Mouse (Mus musculus): Measurements from ENCODE around the gene Btf3l4. TPM values are rescaled to one million over a fixed set of nuclear protein-coding genes. Genes with fewer than 3 reads are reported as not detected.

The Btf3l4 gene
- polyA plus RNA-seq, 1 experiment from 2014 or later: 199 TPM

DNA sequence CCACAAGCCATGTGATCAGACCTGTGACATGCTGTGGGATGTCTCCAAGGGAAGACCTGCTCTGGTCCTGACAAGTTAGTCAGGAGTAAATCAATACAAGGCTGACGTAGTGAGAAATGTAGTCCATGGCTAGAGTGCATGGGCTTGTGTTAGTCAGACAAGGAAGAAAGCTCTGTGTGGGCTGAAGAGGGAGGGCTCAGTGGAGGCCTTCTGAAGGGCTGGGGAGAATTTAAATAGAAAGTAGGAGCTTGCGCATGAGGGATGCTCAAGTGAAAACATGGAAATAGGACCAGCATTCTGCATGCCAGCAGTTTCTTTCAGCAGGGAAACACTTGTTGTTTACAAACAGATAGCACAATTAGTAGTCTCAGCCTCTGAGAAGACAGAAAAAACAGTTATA, 29.9 kb downstream of the Btf3l4 start:
- 81% methylated on average over 2 of the region's 2 CpGs for WGBS
- H3K9ac ChIP-seq: no peak overlapping the region
- H3K36me3 ChIP-seq: no peaks in the 10 kb centered on the region
- ATAC-seq (ENCODE audit: insufficient number of reproducible peaks, insufficient read depth, low FRiP score, low TSS enrichment, low read depth): no peak
- no peaks in the 10 kb centered on the region for H3K4me1 ChIP-seq
- no peaks in the 10 kb centered on the region for H3K27me3 ChIP-seq
- H3K27ac ChIP-seq: no peak overlapping the region
- no peaks in the 10 kb centered on the region for H3K9me3 ChIP-seq
- H3K4me2 ChIP-seq: no peak overlapping the region
- no peak overlapping the region for H3K4me3 ChIP-seq

DNA sequence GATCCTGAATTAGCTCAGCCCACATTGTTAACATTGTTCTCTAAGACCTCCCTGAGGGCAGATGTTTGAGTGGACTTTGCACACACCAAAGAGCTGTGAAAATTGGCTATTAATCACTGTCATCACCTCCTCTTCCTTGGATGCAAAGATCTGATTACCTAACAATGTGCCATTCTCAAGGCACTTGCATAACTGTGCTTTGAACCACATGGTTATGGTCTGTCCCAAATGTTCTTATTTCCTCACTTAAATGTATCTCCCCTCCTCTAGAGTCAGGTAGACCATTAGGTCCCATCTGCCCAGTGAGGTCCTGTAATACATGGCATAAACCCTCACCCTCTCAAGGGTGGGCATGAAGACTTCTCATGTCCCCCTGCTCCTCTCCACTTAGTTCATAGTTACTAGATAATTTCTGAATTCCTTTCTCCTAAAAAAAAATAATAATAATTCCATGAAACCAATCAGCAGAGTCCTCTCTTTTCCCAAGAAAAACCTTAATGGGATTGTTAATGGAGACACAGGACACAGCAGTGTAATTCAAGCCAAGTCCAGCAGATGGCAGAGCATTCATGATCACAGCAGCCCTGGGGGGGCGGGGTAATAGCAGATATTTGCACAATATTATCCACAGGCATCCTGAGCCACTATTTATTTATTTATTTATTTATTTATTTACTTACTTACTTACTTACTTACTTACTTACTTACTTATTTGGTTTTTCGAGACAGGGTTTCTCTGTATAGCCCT, 35.2 kb downstream of the Btf3l4 start:
- H3K9me3 ChIP-seq: no peaks in the 10 kb centered on the region
- H3K4me3 ChIP-seq: no peak overlapping the region
- H3K27me3 ChIP-seq: no peaks in the 10 kb centered on the region
- H3K4me1 ChIP-seq: no peaks in the 10 kb centered on the region
- WGBS: 50% methylated on average over 2 of the region's 2 CpGs
- no peaks in the 10 kb centered on the region for H3K36me3 ChIP-seq
- no peak overlapping the region for H3K9ac ChIP-seq
- ATAC-seq (ENCODE audit: insufficient number of reproducible peaks, insufficient read depth, low FRiP score, low TSS enrichment, low read depth): no peak
- H3K4me2 ChIP-seq: no peak overlapping the region
- H3K27ac ChIP-seq: no peak overlapping the region

DNA sequence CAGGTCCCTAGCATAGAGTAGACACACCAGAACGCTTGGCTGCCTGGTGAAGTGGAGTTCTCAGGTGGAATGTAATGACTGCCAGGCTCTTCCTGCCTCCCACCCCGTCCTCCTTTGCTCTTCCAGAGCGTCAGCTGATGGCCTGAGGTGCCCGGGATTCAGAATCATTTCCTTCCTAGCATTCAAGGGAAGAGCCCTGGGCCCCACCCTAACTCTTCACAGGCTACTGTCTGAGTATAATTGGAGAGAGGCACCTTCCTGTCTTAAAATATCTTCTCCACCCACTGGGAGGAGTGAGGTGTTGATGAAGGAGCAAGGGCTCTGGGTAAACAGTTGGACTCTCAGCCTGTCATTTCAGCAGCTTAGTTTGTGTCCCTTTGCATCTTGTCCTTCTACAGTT, 36.7 kb downstream of the Btf3l4 start:
- no peak overlapping the region for H3K27ac ChIP-seq
- ATAC-seq (ENCODE audit: insufficient number of reproducible peaks, insufficient read depth, low FRiP score, low TSS enrichment, low read depth): no peak
- no peaks in the 10 kb centered on the region for H3K9me3 ChIP-seq
- H3K27me3 ChIP-seq: no peaks in the 10 kb centered on the region
- H3K4me2 ChIP-seq: no peak overlapping the region
- H3K4me3 ChIP-seq: no peak overlapping the region
- WGBS: 30% methylated on average over 4 of the region's 4 CpGs
- H3K9ac ChIP-seq: no peak overlapping the region
- no peaks in the 10 kb centered on the region for H3K4me1 ChIP-seq
- no peaks in the 10 kb centered on the region for H3K36me3 ChIP-seq

DNA sequence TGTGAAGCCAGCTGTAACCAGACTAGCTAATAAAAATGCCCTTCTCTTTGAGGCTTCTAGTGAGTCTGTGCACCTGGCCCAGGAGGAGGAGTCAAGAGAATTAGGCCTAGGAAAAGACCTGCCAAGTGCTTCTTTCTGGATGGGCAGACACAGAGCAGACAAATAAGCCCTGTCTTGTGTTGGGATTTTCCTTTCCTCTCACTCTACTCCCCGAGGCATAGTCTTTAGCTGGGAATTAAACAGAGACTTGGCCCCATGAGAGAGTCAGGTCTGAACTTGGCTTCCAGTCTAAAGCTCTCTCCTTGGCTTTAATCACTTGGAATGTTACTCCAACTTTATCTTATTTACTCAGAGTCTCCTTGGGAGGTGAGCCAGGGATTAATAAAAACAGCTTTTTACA, 39.5 kb downstream of the Btf3l4 start:
- no peaks in the 10 kb centered on the region for H3K4me1 ChIP-seq
- H3K4me2 ChIP-seq: no peak overlapping the region
- H3K27me3 ChIP-seq: no peaks in the 10 kb centered on the region
- H3K9me3 ChIP-seq: no peaks in the 10 kb centered on the region
- no peak overlapping the region for H3K9ac ChIP-seq
- H3K4me3 ChIP-seq: no peak overlapping the region
- no peak for ATAC-seq (ENCODE audit: insufficient number of reproducible peaks, insufficient read depth, low FRiP score, low TSS enrichment, low read depth)
- H3K36me3 ChIP-seq: no peaks in the 10 kb centered on the region
- 41% methylated on average over 1 of the region's 1 CpGs for WGBS
- no peak overlapping the region for H3K27ac ChIP-seq

DNA sequence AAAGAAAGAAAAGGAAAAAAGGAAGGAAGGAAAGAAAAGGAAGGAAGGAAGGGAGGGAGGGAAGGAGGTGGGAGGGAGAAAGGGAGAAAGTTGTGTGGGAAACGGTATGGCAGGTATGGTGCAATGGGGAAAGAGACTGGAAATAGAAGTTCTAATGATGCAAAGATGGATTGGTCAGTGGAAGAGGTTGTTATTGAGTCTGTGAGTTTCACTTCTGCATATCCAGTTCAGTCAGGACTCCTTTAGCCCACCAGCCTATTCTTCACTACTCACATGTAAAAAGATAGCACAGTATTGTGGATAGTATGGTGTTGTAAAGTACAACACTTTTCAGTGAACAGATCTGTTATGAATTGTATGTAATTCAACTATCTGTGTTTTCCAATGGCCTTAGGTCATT, 42.9 kb downstream of the Btf3l4 start:
- no peak overlapping the region for H3K27ac ChIP-seq
- H3K36me3 ChIP-seq: no peaks in the 10 kb centered on the region
- H3K9me3 ChIP-seq: no peaks in the 10 kb centered on the region
- WGBS: 81% methylated on average over 1 of the region's 1 CpGs
- H3K27me3 ChIP-seq: no peaks in the 10 kb centered on the region
- H3K9ac ChIP-seq: no peak overlapping the region
- ATAC-seq (ENCODE audit: insufficient number of reproducible peaks, insufficient read depth, low FRiP score, low TSS enrichment, low read depth): no peak
- H3K4me2 ChIP-seq: no peak overlapping the region
- no peaks in the 10 kb centered on the region for H3K4me1 ChIP-seq
- H3K4me3 ChIP-seq: no peak overlapping the region

DNA sequence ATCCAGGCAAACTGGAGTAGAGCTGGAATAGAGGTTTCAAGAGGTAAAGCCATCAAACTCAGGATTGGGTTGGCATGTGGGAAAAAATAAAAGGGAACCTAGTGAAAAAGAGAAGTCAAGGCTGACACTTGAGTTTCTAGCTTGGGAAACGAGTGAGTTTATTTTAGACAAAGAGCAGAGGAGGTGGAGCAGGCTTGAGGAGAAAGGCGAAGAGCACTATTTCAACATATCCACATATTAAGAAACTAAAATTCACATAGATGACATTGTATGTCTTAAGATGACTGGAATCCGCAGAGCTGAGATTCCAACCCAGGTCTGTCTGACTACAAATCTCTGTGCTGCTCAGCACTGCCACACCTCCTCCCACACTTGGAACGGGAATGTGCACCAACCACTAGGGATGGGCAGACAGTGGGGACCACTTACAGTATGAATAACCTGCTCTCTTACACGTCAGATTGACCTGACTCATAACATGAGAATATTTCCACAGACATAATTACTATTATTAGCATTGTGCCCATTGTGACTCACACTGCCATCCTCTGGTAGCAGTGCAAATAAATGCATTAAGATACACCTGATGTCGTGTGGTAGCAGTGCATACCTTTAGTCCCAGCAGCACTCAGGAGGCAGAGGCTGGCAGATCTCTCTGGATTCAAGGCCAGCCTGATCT, 44.0 kb downstream of the Btf3l4 start:
- no peak overlapping the region for H3K4me2 ChIP-seq
- ATAC-seq (ENCODE audit: insufficient number of reproducible peaks, insufficient read depth, low FRiP score, low TSS enrichment, low read depth): no peak

DNA sequence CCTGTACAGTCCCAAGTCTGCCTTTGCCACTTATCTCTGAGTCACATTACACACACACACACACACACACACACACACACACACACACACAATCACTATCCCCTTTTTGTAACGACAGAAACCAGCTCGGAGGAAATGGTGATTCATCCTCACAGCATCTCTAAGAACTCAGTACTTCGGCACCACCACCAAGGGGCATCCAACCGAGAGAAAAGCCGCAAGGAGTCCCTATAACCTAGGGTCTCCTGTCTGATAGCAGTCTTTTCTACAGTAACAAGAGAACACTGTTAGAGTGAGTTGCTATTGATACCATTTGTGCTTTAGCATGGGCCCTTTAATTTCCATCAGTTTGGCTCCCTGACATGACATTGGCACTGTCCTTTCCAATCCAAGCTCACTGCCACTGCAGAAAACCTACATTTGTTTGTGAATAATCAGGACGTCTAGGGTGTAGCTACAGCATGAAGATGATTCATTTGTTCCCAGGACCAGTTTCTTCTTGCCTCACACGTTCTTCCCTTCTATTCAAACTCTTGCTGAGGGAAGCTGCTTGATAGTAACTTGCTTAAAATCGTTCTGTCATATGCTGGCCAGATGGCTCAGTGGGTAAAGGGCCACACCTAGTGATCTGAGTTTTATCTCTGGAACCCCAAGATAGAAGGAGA, 50.9 kb downstream of the Btf3l4 start:
- Histone ChIP-seq H3K9ac (no peak overlapping the region), H3K4me2 (no peak overlapping the region), H3K4me3 (no peak overlapping the region), H3K9me3 (no peaks in the 10 kb centered on the region), H3K4me1 (no peaks in the 10 kb centered on the region), H3K36me3 (no peaks in the 10 kb centered on the region), H3K27ac (no peak overlapping the region), H3K27me3 (no peaks in the 10 kb centered on the region)
- 35% methylated on average over 8 of the region's 8 CpGs for WGBS
- no peak for ATAC-seq (ENCODE audit: insufficient number of reproducible peaks, insufficient read depth, low FRiP score, low TSS enrichment, low read depth)

More for the DNA sequence above, 44.0 kb downstream of the Btf3l4 start:
- Histone ChIP-seq H3K9ac (no peak overlapping the region), H3K27ac (no peak overlapping the region), H3K9me3 (no peaks in the 10 kb centered on the region), H3K27me3 (no peaks in the 10 kb centered on the region), H3K4me3 (no peak overlapping the region), H3K4me1 (no peaks in the 10 kb centered on the region), H3K36me3 (no peaks in the 10 kb centered on the region)
- WGBS: 76% methylated on average over 6 of the region's 6 CpGs

DNA sequence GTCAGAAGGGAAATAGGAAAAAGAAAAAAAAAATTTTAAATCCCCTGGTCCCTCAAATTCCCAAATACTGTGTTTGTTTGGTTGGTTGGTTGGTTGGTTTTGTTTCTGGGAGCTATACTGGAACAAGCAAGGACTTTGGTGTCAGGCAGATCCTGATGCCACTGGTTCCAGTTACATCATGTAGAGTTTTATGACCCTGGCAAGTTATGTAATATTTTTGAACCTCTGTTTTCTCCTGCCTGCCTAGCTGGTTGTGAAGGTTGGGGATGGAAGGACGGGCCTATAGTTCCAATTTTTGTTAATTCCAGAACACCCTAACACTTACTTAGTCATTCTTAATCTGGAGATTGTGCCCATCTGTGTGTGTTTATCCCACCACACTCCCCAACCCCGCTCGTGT, 51.8 kb downstream of the Btf3l4 start:
- H3K4me1 ChIP-seq: no peaks in the 10 kb centered on the region
- H3K9me3 ChIP-seq: no peaks in the 10 kb centered on the region
- H3K27me3 ChIP-seq: no peaks in the 10 kb centered on the region
- H3K4me3 ChIP-seq: peak overlapping the region; percentile 97; the same call in 1 of the 2 replicates
- WGBS: 56% methylated on average over 3 of the region's 3 CpGs
- H3K4me2 ChIP-seq: peak overlapping the region; percentile 72
- ATAC-seq (ENCODE audit: insufficient number of reproducible peaks, insufficient read depth, low FRiP score, low TSS enrichment, low read depth): no peak
- no peaks in the 10 kb centered on the region for H3K36me3 ChIP-seq
- no peak overlapping the region for H3K9ac ChIP-seq
- no peak overlapping the region for H3K27ac ChIP-seq

DNA sequence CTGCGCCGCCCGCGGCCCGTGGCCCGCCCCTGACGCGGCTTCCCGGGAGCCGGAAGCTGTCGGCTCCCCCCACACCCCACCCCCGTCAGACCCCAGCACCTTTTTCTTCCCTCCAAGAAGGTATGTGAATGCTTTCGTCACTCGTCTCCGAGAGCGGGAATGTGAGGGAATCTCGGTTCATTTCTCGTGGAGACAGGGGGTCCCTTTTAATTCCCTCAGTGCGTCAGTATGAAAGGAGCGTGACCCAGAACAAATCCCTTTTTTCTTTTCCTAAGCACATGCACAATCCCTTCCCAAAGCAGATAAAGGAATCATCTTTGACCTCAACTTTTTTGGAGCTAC, 52.6 kb downstream of the Btf3l4 start:
- ATAC-seq (ENCODE audit: insufficient number of reproducible peaks, insufficient read depth, low FRiP score, low TSS enrichment, low read depth): no peak
- H3K9me3 ChIP-seq: no peaks in the 10 kb centered on the region
- no peaks in the 10 kb centered on the region for H3K27me3 ChIP-seq
- H3K4me2 ChIP-seq: peak overlapping the region; percentile 72
- peak overlapping the region; percentile 100 for H3K9ac ChIP-seq
- no peaks in the 10 kb centered on the region for H3K36me3 ChIP-seq
- 0% methylated on average over 19 of the region's 20 CpGs for WGBS
- peak overlapping the region; percentile 97 for H3K4me3 ChIP-seq
- H3K4me1 ChIP-seq: no peaks in the 10 kb centered on the region
- peak overlapping the region; percentile 98 for H3K27ac ChIP-seq

DNA sequence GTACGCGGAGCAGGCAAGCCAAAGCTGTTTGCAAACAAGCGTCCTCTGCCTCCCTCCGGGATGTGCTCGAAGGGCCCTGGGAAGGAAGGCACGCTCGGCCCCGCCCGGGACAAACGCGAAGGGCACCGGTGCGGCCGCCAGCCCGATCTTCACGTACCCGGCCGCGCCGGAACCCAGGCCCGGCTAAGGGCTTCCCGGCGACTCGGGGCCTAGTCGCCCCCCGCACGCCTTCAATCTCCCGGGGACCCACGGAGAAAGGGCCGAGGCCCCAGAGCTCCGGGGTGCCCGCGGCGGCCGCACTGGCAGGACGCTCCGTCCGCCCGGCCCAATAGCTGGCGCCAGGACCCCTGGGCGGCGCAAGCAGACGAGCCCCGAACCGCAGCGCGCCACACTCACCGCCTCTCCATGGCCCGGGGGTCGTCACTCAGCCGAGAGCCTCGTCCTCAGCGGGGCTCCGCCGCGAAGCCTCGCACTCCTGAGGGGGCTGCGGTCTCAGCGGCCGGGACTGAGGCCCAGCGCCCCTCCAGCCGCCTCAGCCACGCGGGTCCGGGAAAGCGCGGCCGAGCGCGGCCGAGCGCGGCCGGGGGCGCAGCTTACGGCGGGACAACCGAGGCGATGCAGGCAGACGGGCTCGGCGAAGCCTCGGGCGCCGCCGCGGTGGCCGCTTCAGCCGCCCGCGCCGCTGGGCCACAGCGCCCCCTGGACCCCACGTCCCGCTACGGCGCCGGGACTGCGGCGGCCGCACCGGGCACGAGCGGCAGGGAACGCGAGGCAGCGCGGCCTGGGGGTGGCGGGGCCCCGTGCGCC, 53.2 kb downstream of the Btf3l4 start, which contains the start of gene Zfyve9:
Gene Zfyve9 (minus strand): TSS at position 742 of the 807 bp plus-strand sequence.
- under 1% methylated on average over 63 of the region's 111 CpGs for WGBS
- peak within 1 kb of the TSS; percentile 100 for H3K9ac ChIP-seq
- H3K4me2 ChIP-seq: peak within 1 kb of the TSS; percentile 72
- no peaks in the 10 kb centered on the region for H3K4me1 ChIP-seq
- peak; percentile 88 for ATAC-seq (ENCODE audit: insufficient number of reproducible peaks, insufficient read depth, low FRiP score, low TSS enrichment, low read depth)
- H3K27me3 ChIP-seq: no peaks in the 10 kb centered on the region
- peak within 1 kb of the TSS; percentile 97 for H3K4me3 ChIP-seq
- peak within 1 kb of the TSS; percentile 98 for H3K27ac ChIP-seq
- H3K36me3 ChIP-seq: no peaks in the 10 kb centered on the region
- no peaks in the 10 kb centered on the region for H3K9me3 ChIP-seq

DNA sequence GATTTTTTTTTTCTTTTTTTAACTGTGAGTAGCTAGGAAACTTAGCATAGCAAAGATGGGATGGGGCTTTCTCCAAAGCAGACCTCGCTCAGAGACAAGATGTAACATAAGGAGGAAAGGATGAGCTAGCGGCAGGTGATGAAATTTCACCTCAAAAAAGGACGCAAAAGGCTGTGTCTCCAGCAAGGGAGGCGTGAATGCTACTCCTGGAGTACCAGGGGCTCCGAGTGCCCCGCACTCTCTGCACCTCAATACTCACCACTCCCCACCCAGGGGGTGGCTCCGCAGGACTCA, 53.7 kb downstream of the Btf3l4 start:
- peak overlapping the region; percentile 98 for H3K27ac ChIP-seq
- peak overlapping the region; percentile 97 for H3K4me3 ChIP-seq
- H3K36me3 ChIP-seq: no peaks in the 10 kb centered on the region
- H3K9me3 ChIP-seq: no peaks in the 10 kb centered on the region
- H3K27me3 ChIP-seq: no peaks in the 10 kb centered on the region
- no peak for ATAC-seq (ENCODE audit: insufficient number of reproducible peaks, insufficient read depth, low FRiP score, low TSS enrichment, low read depth)
- H3K9ac ChIP-seq: peak overlapping the region; percentile 100
- 1% methylated on average over 7 of the region's 7 CpGs for WGBS
- H3K4me1 ChIP-seq: no peaks in the 10 kb centered on the region
- peak overlapping the region; percentile 72 for H3K4me2 ChIP-seq
